Mouse (Mus musculus) stomach, embryonic 15.5 days (tissue): ENCODE data around the gene 2410015M20Rik. TPM values are rescaled to one million over a fixed set of nuclear protein-coding genes. Genes with fewer than 3 reads are reported as not detected.
A peak's percentile ranks its signal among the peaks of the same experiment; 100 is the strongest.

ENCODE experiments used
- ATAC-seq: fragments of 200-750 bp; cut with Nextera tagmentation; 2 replicates; pipeline ENCODE4 v1.8.0; 2017; ENCODE audit warnings: low read depth, moderate number of reproducible peaks, moderate TSS enrichment; ENCODE audit not compliant: insufficient read depth, low FRiP score
- H3K27ac ChIP-seq: fragments of 300-500 bp; sonication (generic); 2 replicates; pipeline ENCODE4 v1.5.1; 2015; ENCODE audit warnings: mild to moderate bottlenecking, inconsistent platforms
- H3K27me3 ChIP-seq: fragments of 300-500 bp; sonication (generic); replicated peaks from 2 replicates; pipeline ENCODE4 v1.6.1; 2015; ENCODE audit warnings: inconsistent platforms
- H3K36me3 ChIP-seq: fragments of 300-500 bp; sonication (generic); 2 replicates; pipeline ENCODE4 v1.6.1; 2015; ENCODE audit warnings: inconsistent platforms
- H3K4me1 ChIP-seq: fragments of 300-500 bp; sonication (generic); 2 replicates; pipeline ENCODE4 v1.6.1; 2015; ENCODE audit warnings: inconsistent platforms
- H3K4me2 ChIP-seq: fragments of 300-500 bp; sonication (generic); 2 replicates; pipeline ENCODE4 v1.6.1; 2015; ENCODE audit warnings: mild to moderate bottlenecking, inconsistent platforms
- H3K4me3 ChIP-seq: fragments of 300-500 bp; sonication (generic); replicated peaks from 2 replicates; pipeline ENCODE4 v1.5.1; 2015; ENCODE audit warnings: inconsistent platforms
- H3K9ac ChIP-seq: fragments of 300-500 bp; sonication (generic); 2 replicates; pipeline ENCODE4 v1.6.1; 2015; ENCODE audit warnings: inconsistent platforms
- H3K9me3 ChIP-seq: fragments of 300-500 bp; sonication (generic); 2 replicates; pipeline ENCODE4 v1.6.1; 2016; ENCODE audit warnings: inconsistent platforms
- WGBS: fragments of 180-500 bp; shearing (Covaris S2); methylation state at CpG from one replicate; pipeline ENCODE4 v1.1.7; 2015; 5-methylcytosine and 5-hydroxymethylcytosine counted together
- polyA plus RNA-seq: library from polyadenylated mRNA; unstranded; fragments of >200 nt; fragmentation: Nextera tagmentation; extraction: Ambion mirVana; gene quantifications from 2 replicates; pipeline ENCODE4 v1.2.1, GENCODE M21; 2015

2410015M20Rik gene
- polyA plus RNA-seq, 1 experiment from 2014 or later: 230 TPM

- no peak overlapping the region for H3K4me3 ChIP-seq
- H3K9me3 ChIP-seq: no peaks in the 10 kb centered on the region
- H3K36me3 ChIP-seq: peaks cover 60% of the 10 kb centered on the region
- H3K4me1 ChIP-seq: no peaks in the 10 kb centered on the region
- H3K27ac ChIP-seq: no peak overlapping the region
- H3K27me3 ChIP-seq: no peaks in the 10 kb centered on the region
- no peak for ATAC-seq
- no peak overlapping the region for H3K4me2 ChIP-seq
- H3K9ac ChIP-seq: no peak overlapping the region
- 94% methylated on average over 2 of the region's 2 CpGs for WGBS
Measured at GRCm38 (mm10) chr17:56561866-56562265, 47.7 kb downstream of the 2410015M20Rik start.

GRCm38 (mm10) chr17:56560131-56560530 is 49.4 kb downstream of the 2410015M20Rik start:
- Histone ChIP-seq H3K4me2 (no peak overlapping the region), H3K4me1 (no peaks in the 10 kb centered on the region), H3K36me3 (peaks cover 43% of the 10 kb centered on the region), H3K9me3 (no peaks in the 10 kb centered on the region), H3K27me3 (no peaks in the 10 kb centered on the region), H3K27ac (no peak overlapping the region), H3K9ac (no peak overlapping the region), H3K4me3 (no peak overlapping the region)
- no peak for ATAC-seq
- WGBS: 57% methylated on average over 1 of the region's 1 CpGs

GRCm38 (mm10) chr17:56559386-56559785 is 50.2 kb downstream of the 2410015M20Rik start:
- Histone ChIP-seq H3K4me1 (0 out of 2 replicates have a peak, but pooled peaks cover 2% of the 10 kb centered on the region), H3K27ac (no peak overlapping the region), H3K9me3 (no peaks in the 10 kb centered on the region), H3K27me3 (no peaks in the 10 kb centered on the region), H3K4me2 (no peak overlapping the region), H3K36me3 (peaks cover 36% of the 10 kb centered on the region), H3K4me3 (no peak overlapping the region), H3K9ac (no peak overlapping the region)
- no peak for ATAC-seq
- WGBS: 70% methylated on average over 3 of the region's 3 CpGs

- Histone ChIP-seq H3K27ac (no peak overlapping the region), H3K4me3 (no peak overlapping the region), H3K4me1 (0 out of 2 replicates have a peak, but pooled peaks cover 2% of the 10 kb centered on the region), H3K9ac (no peak overlapping the region), H3K36me3 (peaks cover 26% of the 10 kb centered on the region), H3K27me3 (no peaks in the 10 kb centered on the region), H3K4me2 (no peak overlapping the region), H3K9me3 (no peaks in the 10 kb centered on the region)
- 16% methylated on average over 3 of the region's 3 CpGs for WGBS
- peak; percentile 32; the same call in 1 of the 2 replicates for ATAC-seq
Measured at GRCm38 (mm10) chr17:56558448-56558847, 51.1 kb downstream of the 2410015M20Rik start.

Other genes starting within 250 kb of the 2410015M20Rik start
- gene Ptprs, start 133.3 kb downstream of the 2410015M20Rik start, polyA plus RNA-seq: 71.8 and 81.2 TPM in 2 replicates
- gene Znrf4, start 97.3 kb downstream of the 2410015M20Rik start, polyA plus RNA-seq: not detected in 2 replicates
- 9.5 and 10.7 TPM in 2 replicates for gene Gm20219, start 55.4 kb downstream of the 2410015M20Rik start, polyA plus RNA-seq
- 77.9 and 82.7 TPM in 2 replicates for gene Safb2, start 25.2 kb downstream of the 2410015M20Rik start, polyA plus RNA-seq
- gene Safb, start 24.9 kb downstream of the 2410015M20Rik start, polyA plus RNA-seq: 95.8 and 106 TPM in 2 replicates
- 1,749 and 1,789 TPM in 2 replicates for gene Rpl36, start 3.6 kb upstream of the 2410015M20Rik start, polyA plus RNA-seq
- 59.1 and 59.2 TPM in 2 replicates for gene Lonp1, start 17.1 kb upstream of the 2410015M20Rik start, polyA plus RNA-seq
- 0.30 and 0.48 TPM in 2 replicates for gene Catsperd, start 18.4 kb upstream of the 2410015M20Rik start, polyA plus RNA-seq
- 75.9 and 81.6 TPM in 2 replicates for gene Ranbp3, start 63.5 kb upstream of the 2410015M20Rik start, polyA plus RNA-seq
- 437 and 463 TPM in 2 replicates for gene Ndufa11, start 108.0 kb upstream of the 2410015M20Rik start, polyA plus RNA-seq
- gene Vmac, start 108.3 kb upstream of the 2410015M20Rik start, polyA plus RNA-seq: 16.9 and 21.5 TPM in 2 replicates
- 13.3 and 14.7 TPM in 2 replicates for gene Nrtn, start 147.8 kb upstream of the 2410015M20Rik start, polyA plus RNA-seq
- 40.1 and 48.2 TPM in 2 replicates for gene Dus3l, start 155.0 kb upstream of the 2410015M20Rik start, polyA plus RNA-seq
- gene Prr22, start 160.5 kb upstream of the 2410015M20Rik start, polyA plus RNA-seq: 1.3 and 1.4 TPM in 2 replicates
- gene Rfx2, start 221.2 kb upstream of the 2410015M20Rik start, polyA plus RNA-seq: 6.1 and 6.6 TPM in 2 replicates